Mouse (Mus musculus) heart, postnatal 0 days (tissue): ENCODE results near the gene Clasrp.

Source experiments
- CTCF ChIP-seq: IDR thresholded peaks from 2 replicates; pipeline ENCODE4 v1.5.1; 2016; ENCODE audit warnings: antibody characterized with exemption, control low read depth, low read depth
- EP300 ChIP-seq: IDR thresholded peaks from 2 replicates; pipeline ENCODE4 v1.6.1; 2016; ENCODE audit warnings: antibody characterized with exemption, low read depth

- no peak for TF ChIP-seq CTCF
- no peak for TF ChIP-seq EP300
Measured at GRCm38 (mm10) chr7:19627721-19628120, 23.4 kb upstream of the Clasrp start.
